Mouse (Mus musculus) layer of hippocampus, adult 2 months (tissue): ENCODE data around the gene Spg11. TPM values are rescaled to one million over a fixed set of nuclear protein-coding genes. Genes with fewer than 3 reads are reported as not detected.

Experiments used
- DNase-seq, 2 experiments: peaks; one replicate each; pipeline ENCODE4 v3.0.0; 2022; ENCODE audit warnings: low spot score in 2 of 2
- H3K27ac ChIP-seq: fragments of 200-600 bp; 2 replicates; pipeline ENCODE4 v1.8.1; 2022
- H3K4me3 ChIP-seq: fragments of 200-600 bp; 2 replicates; pipeline ENCODE4 v1.8.1; 2022; ENCODE audit warnings: mild to moderate bottlenecking
- CTCF ChIP-seq: fragments of 200-600 bp; conservative IDR thresholded peaks from 2 replicates; pipeline ENCODE4 v1.8.1; 2022; ENCODE audit warnings: antibody characterized with exemption, mild to moderate bottlenecking, moderate library complexity
- long read RNA-seq, 2 experiments: library from polyadenylated mRNA; stranded (forward); transcript quantifications; one replicate each; pipeline ENCODE4 v2.0.0; 2021; ENCODE audit warnings: borderline mapping rate in 2 of 2
- total RNA-seq, 2 experiments: library from RNA; stranded (reverse); gene quantifications; 2 replicates each; pipeline ENCODE4 v1.2.3; 2021

Spg11 gene
- 10 to 100 TPM; 15.5 to 17.1 TPM for total RNA-seq
- long read RNA-seq, experiment 1, full-length matches to known transcripts: 3 of 8 reads
- long read RNA-seq, experiment 1, partial matches to known transcripts: 1 of 8 reads
- long read RNA-seq, experiment 1, other reads (novel, unspliced or antisense): 4 of 8 reads
- long read RNA-seq, experiment 2, full-length matches to known transcripts: 8 of 19 reads
- long read RNA-seq, experiment 2, partial matches to known transcripts: 4 of 19 reads
- long read RNA-seq, experiment 2, other reads (novel, unspliced or antisense): 7 of 19 reads

DNA sequence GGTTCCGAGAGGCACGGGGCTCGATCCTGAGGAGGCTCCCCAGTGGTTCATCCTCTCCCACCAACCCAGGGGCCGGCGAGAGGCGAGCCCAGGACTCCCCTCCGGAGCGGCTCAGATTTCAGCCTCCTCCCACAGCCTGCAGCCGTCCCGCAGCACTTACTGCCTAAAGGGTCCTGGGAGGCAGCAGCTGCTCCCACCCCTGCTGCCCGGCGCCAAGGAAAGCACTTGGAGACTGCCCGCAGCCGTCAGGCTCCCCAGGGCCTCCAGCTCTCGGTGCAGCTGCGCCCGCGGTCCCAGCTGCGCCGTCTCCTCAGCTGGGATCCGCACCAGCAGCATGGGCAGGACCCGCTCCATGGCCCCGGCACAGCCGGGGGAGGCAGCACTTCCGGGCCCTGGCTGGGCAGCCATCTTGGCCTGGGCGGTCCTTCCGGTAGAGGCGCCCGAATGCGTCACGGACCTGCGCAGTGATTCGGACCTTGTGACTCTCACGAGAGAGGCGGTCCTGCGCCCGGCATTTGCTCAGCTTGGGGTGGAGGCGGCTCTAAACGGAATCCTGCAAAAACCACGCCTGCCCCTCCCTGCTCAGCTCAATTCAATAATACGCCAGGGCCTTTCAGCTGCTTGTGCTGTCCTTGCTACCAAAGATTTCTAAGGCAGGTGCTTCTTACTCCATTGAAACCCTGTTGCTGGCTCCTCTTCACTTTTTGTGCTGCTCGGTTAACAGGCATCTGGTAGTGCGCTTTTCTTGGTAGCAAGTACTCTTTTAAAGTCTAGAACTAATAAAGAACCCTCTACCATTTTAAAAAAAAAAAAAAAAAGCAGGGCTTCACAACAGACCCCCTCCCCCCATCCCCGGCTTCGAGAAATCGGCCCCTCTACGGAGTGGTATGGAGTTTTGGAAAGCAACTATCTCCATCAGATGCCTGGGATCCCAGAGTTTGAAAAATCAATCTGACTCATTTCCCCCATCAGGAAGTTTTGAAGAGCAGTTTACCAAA, at the start of gene Spg11:
Spg11 (minus strand) TSS at position 426 of the 998 bp plus-strand sequence.
- peak; percentile 97 to 98 for DNase-seq
- peak within 1 kb of the TSS; percentile 98 for H3K27ac ChIP-seq

DNA sequence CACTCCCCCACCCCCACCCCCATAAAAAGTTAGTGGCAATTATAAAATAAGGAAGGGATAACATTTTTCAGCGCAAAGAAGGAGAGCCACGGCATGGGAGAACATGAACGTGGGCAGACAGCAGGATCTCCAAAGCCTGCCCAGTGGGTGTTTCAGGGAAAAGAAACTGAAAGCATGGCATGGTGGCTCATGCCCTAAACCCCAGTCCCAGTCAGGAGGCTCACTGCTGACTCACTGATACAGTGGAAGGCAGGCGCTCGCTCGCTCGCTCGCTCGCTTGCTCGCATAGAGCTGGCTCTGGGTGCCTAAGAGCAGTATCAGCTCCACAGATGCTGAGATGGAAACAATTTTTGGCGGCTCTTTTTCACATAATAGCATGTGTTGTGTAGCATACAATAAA, 46.1 kb upstream of the Spg11 start:
- no peak overlapping the region for H3K27ac ChIP-seq
- TF ChIP-seq CTCF: no peak
- no peak for DNase-seq
- 0 out of 2 replicates have a peak overlapping the region, but pooled peaks have one; percentile 3 for H3K4me3 ChIP-seq

More for the DNA sequence above, at the start of gene Spg11:
- peak; percentile 32 for TF ChIP-seq CTCF
- H3K4me3 ChIP-seq: peak within 1 kb of the TSS; percentile 92

DNA sequence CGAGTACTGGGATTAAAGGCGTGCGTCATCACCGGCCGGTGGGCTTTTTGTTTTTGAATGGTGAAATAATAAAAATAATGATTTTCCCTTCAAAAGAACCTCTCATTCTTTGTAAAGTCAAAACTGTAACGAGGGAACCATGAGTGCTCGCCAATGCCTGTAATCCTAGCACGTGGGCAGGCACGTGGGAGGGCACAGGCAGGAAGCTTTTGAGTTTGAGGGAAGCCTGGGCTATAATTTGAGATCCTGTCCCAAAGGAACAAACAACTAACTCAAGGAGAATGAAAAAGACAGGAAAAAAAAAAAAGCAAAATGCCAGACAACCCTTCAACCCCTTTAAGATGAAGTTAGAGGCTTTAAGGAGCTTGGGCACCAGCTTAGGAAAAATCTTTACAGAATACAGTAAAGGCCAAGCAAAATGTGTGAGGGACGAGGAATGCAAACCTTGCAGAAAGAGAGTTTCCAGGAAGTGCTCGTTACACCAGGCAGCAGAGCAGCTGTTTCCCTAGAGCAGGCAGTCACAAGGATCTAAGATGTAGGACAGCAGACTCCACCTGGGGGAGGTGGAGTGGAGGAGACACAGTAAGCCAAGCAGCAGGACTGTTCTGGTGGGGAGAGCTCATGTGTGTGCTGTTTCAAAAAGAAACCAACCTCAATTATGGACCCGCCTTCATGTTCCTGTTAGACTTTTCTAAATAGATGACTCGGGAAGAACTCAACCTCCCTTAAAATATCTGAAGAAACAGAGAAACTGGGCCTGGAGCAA, 45.4 kb upstream of the Spg11 start:
- DNase-seq: no peak
- no peak overlapping the region for H3K27ac ChIP-seq
- H3K4me3 ChIP-seq: no peak overlapping the region

DNA sequence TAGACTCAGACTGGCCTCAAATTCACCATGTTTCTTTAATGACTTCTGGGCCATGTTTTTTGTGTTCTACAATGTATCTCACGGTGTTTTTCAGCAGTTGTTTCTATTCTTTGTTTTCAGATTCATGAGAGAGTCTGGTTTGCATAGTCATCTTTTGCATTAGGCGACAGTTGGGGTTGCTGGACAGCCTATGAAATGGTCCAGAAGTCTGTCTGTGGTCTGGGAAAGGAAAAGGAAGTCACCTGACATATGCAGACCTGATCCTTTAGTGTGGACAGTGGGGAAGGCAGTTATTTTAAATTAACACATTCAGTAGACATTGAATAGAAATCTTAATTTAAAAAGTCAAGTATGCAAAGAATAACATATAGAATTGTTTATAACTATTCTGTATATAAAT, 44.3 kb upstream of the Spg11 start:
- no peak for TF ChIP-seq CTCF

More for the DNA sequence above, 45.4 kb upstream of the Spg11 start:
- no peak for TF ChIP-seq CTCF

DNA sequence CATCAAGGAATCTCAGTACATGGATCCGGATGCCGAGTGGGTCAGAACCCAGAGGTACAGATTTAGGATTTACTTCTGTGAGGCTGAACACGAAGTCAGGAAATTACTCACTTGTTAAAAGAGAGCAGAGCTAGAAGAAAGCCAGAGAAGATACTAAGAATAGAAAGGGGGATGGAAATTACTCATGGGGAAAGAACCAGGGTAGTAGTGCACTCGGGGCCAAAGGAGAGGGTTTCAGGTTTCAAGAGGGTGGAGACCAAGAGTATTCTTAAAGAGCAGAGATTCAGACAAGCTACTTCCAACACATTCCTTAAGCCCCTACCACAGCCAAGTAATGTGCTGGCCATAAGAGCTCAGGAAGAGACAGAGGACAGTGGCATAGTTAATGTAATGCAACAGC, 43.4 kb upstream of the Spg11 start:
- Histone ChIP-seq H3K4me3 (no peak overlapping the region), H3K27ac (no peak overlapping the region)
- TF ChIP-seq CTCF: no peak
- DNase-seq: no peak

More for the DNA sequence above, 44.3 kb upstream of the Spg11 start:
- H3K4me3 ChIP-seq: no peak overlapping the region
- no peak for DNase-seq
- no peak overlapping the region for H3K27ac ChIP-seq

DNA sequence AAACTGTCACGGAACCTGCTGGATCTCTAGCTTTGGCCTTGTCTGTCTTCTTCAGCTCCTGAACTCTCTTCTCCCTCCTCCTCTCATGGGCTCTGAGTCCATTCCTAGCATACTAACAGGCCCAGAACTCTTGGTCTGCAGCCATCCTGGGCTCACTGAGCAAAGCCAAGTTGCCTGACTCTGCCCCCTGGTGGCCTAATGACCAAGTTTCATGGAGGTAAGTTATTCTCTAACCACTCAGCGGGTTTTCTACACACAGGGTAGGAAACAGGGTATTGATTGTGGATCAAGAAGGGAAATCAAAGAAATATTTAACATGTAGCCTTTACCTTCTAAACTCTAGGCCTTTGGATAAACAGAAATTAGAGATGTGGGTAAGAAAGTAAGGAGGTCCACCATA, 42.5 kb upstream of the Spg11 start, which contains the start of gene Trim69:
Trim69 (plus strand) TSS at position 21 of the 400 bp plus-strand sequence.
- TF ChIP-seq CTCF: peak; percentile 93
- no peak within 1 kb of the TSS for H3K4me3 ChIP-seq
- H3K27ac ChIP-seq: no peak within 1 kb of the TSS
- peak; percentile 73 to 82 for DNase-seq

DNA sequence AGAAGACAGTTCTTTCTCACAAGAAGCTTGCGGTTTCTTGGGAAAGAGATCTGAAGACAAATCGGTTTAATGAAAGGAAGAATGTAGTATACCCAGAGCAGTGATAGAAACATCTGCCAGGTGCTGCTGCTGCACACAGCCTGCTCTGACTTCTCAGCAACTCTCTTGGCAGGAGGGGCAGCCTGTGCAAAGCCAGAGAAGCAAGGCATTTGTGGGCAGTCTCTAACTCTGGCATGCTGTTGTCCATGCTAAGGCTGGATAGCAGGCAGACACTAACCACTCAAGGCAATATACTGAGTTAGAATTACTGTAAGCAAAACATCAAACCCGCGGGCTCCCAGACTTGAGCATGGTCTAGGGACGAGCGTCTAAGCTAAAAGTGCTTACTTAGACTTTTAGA, 41.5 kb upstream of the Spg11 start:
- no peak for TF ChIP-seq CTCF
- Histone ChIP-seq H3K27ac (no peak overlapping the region), H3K4me3 (no peak overlapping the region)
- DNase-seq: no peak

DNA sequence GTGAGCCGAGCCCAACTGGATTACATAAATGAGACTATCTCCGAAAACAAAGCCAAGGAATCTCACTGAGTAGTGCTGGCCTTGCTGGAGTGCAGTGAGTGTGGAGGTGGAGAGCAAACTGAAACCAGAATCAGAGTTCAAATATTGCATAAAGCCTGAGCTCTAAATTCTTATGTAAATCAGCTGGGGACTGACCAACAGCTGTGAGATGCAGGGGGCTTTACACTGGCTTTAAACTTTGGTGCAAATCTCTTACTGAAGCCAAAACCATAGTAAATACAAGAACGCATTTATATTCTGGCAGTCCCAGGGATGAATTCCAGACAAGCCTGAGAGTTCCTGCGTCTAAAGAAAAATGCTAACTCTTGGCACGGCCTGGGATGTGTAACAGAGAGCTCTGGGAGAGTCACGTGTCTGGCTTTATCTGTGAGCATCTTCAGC, 40.2 kb upstream of the Spg11 start:
- H3K4me3 ChIP-seq: no peak overlapping the region
- DNase-seq: no peak
- H3K27ac ChIP-seq: no peak overlapping the region
- TF ChIP-seq CTCF: no peak

DNA sequence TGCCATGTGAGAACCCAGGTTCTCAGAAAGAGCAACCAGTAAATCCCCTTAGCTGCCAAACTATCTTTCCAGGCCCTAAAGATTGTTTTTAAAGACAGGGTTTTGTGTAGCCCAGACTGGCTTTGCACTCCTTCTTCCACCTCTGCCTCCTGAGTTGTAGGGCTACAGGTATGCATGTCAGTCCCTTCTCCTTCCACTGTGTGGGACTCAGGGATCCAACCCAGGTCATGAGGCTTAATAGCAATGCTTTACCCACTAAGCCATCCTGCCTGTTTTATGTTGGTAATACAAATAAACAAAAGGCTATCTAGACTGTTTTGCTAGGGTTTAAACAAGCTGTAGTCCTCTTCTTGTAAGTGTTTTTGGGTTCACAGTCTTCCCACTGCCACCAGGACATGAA, 39.4 kb upstream of the Spg11 start:
- DNase-seq: no peak
- TF ChIP-seq CTCF: no peak
- Histone ChIP-seq H3K27ac (no peak overlapping the region), H3K4me3 (no peak overlapping the region)

DNA sequence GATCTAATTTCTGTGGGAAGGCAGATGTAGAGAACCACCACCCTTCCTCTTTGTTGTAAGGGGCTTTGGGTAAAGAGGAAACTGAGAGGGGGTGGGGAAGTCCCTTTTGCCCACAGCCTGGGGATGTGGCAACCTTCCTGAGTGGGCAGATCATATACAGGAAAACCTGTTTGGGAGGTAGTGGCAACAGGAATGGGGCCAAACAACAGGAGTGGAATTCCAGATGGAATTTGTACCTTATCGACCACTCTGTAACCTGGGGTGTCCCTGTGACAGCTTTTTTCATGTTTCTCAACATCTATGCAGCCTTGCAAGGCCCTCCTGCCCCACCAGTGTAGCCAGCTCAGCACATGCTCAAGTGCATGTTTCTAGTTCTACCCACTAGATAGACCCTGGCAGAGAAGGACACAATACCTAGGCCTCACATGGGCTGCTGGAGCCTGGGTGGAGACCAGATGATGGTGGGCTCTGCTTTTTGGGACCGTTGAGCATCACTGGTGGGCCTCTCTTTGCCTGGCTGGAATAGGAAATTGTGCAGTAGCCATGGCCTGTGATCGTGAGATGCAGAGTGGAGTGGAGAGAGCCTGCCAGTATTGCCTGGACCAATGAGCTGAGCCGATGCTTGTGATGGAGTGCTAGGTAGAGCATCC, 38.0 kb upstream of the Spg11 start:
- Histone ChIP-seq H3K27ac (no peak overlapping the region), H3K4me3 (no peak overlapping the region)
- TF ChIP-seq CTCF: no peak
- no peak for DNase-seq

DNA sequence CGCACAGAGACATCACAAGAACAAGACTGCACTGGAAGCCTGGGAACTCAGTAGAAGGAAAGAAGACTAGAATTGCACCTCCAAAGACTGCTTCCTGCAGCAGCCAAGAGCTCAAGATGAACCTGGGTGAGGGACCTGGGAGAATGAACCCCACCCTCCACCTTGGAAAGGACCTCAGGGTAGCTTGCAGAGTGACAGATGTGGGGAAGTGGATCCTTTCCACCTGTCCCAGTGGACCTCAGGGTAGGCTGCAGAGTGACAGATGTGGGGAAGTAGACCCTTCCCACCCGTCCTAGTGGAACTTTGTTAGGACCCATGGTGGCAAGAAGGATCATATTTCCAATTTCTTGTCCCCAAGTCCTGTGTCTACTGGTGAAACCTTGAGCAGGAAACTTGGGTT, 37.1 kb upstream of the Spg11 start:
- Histone ChIP-seq H3K4me3 (no peak overlapping the region), H3K27ac (no peak overlapping the region)
- no peak for TF ChIP-seq CTCF
- DNase-seq: no peak

DNA sequence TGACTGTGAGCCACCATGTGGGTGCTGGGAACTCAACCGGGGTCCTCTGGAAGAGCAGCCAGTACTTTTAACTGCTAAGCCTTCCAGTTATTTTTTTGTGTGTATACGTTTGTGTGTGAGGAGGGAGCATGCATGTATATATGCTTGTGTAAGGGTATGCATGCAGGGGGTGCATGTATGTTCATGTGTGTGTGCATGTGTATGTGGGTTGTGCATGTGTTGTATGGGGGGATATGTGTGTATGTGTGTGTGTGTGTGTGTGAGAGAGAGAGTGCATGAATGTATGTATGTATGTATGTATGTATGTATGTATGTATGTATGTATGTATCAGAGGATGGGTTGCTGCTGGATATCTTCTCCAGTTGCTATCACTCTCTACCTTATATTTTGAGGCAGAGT, 36.3 kb upstream of the Spg11 start:
- Histone ChIP-seq H3K4me3 (no peak overlapping the region), H3K27ac (no peak overlapping the region)
- DNase-seq: no peak
- no peak for TF ChIP-seq CTCF
